Mouse (Mus musculus): ENCODE measurements around the gene Mfge8.

GRCm38 (mm10) chr7:79133391-79133790 lies 15.5 kb downstream of the Mfge8 start:
- TF ChIP-seq POLR2A (IDR thresholded peaks at IDR 0.05; ENCODE audit: low read depth, low read length), result no peak
- TF ChIP-seq CTCF (IDR thresholded peaks at IDR 0.05; ENCODE audit: extremely low read depth, insufficient read length, insufficient replicate concordance, low read depth, low read length), result peak; percentile 9; the same call in 1 of the 2 replicates
